Mouse (Mus musculus) spleen, adult 2 months (tissue): ENCODE measurements at regions not wholly inside any gene's neighbourhood (a gene's known extent, or its start where the extent isn't known, plus 50 kb on each side); places are given as distances from the start of the nearest gene placed in this dataset.

ENCODE experiments used
- CTCF ChIP-seq: fragments of 200-500 bp; IDR thresholded peaks from 2 replicates; pipeline ENCODE4 v1.5.1; 2011; ENCODE audit warnings: mild to moderate bottlenecking, inconsistent platforms; ENCODE audit not compliant: insufficient read depth, insufficient read length, insufficient replicate concordance; ENCODE audit errors: extremely low read depth
- POLR2A ChIP-seq: fragments of 200-500 bp; IDR thresholded peaks from 2 replicates; pipeline ENCODE4 v1.6.1; 2011; ENCODE audit warnings: low read depth, low read length, inconsistent platforms

- TF ChIP-seq POLR2A (no peak), CTCF (no peak)
Measured at GRCm38 (mm10) chr14:103987266-103987665, 143.1 kb upstream of the Ednrb start.
